Mouse (Mus musculus) spleen, adult 12 weeks (tissue): ENCODE results near the gene Capg.

Source experiments
- DNase-seq: peaks from one replicate; pipeline ENCODE4 v3.0.0; 2022; ENCODE audit warnings: low spot score

The Capg gene

DNA sequence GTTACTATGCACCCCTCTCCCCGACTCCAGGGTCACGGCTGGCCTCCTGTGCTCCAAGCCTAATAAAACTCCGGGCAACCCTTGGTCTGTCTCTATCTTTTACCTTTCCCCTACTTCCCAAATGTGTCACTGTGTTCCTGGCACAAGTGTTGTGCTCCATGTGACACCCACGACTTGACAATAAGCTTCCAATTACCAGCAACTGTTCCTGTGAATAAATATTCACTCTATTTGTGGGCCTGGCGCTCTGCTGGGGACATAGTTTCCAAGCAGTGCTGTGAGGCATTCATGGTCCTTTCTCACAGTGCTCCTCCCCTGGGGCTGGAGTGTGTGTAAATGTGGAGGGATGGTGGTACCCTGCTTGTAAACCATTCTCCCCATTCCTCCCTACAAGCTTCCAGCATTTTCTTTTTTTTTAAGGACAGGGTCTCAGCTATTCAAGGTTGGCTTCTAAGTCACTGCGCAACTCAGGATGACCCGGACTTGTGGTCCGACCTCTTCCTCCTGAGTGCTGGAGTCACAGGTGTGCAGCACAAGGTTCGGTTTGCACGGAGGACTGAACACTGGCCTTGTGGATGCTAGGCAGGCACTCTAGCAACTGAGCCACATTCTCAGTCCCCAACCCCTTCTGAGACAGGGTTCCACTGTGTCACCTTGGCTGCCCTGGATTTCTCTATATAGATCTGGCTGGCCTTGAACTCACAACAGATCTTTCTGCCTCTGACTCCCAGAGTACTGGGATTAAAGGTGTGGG lies 26.6 kb downstream of the Capg start:
- no peak for DNase-seq

DNA sequence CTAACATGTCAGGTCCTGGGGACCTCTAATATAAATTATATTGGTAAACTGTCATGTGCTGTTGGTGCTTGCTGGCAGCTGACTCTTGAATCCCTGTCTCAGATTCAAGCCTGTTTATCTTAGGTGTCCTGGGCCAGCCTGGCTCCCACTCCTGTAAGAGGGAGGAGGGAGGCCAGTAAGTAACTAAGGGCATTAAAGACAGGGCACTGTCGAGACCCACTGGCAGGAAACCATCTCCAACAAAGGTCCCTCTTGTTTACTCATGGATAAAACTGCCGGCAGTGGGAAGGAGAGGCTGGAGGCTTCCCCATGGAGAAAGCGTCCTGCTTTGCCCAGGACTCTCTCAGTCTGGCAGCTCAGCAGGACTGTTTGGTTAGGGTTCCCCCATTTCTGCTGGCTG lies 27.6 kb downstream of the Capg start:
- no peak for DNase-seq

DNA sequence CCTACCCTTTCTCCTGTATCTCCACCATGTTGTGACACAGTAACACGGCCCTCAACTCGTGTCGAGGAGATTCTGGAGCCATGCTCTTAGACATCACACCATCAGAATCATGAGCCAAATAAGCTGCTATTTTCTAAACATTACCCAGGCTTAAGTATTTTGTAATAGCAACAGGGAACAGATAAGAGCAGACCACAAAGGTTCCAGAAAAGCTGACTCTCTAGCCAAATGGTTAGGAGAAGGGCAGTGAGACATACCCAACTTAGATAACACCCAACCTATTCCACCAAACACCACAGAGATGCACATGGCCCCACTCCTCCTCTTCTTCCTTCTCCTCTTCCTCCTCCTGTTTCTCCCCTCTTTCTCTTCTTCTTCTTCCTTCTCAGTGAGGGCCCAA lies 31.9 kb downstream of the Capg start:
- DNase-seq = no peak

DNA sequence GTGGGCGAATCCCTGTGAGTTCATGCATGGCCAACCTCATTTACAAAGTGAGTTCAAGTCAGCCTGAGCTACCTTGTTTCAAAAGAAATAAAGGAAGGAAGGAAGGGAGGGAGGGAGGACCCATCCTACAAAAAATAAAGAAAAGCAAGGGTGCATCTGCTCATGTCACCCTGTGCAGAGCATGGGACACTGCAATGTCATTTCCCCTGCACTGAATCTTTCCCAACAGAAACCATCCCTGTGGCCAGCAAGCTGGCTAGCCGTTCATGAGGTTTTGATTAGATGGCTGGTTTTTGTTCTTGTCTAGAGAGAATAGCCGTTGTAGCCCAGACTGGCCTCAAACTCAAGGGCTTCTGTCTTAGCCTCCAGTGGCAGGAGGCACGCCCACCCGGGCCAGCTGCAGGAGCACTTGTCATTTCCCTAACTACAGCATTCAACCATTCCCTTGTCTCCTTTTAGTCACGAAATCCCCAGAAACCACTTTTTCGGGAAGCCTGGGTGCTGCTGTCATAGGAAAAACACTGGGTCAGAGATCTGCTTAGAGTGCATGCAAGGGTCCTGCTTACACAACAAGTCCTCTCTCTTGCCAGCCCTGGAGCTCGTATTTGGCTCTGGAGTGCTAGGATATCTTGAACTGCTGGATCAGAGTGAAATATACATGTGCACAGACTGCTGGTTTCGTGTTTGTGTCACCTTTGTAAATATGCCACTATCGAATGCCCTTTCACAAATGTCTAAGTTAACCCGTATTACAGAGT lies 37.6 kb downstream of the Capg start:
- no peak for DNase-seq

DNA sequence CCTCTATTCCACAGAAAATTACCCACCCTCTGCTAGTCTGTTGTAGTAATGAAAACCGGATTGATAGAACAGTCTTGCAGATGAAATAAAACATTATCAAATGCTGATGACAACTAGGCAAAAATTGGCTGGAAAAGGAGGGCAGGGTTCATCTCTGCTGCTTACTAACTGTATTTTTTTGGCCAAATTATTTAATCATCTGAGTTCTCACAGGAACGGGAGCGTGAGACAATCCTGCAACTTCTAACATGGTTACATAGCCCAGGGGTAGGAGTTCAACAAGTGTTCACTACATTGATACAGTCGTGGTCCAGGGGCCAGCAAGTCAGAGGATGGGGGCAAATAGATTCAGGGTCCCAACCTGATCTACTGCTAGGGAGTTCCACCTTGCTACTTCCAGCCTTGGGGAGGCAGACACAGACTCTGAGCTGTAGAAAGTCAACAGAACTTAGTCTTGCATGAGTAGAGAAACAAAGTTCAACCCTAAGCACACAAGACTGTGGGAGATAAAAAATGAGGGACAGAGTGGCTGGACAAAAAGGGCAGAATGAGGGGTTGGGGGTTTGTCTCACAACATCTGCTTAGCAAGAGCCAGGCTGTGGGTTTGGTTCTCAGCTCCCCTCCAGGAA lies 39.1 kb downstream of the Capg start:
- no peak for DNase-seq

DNA sequence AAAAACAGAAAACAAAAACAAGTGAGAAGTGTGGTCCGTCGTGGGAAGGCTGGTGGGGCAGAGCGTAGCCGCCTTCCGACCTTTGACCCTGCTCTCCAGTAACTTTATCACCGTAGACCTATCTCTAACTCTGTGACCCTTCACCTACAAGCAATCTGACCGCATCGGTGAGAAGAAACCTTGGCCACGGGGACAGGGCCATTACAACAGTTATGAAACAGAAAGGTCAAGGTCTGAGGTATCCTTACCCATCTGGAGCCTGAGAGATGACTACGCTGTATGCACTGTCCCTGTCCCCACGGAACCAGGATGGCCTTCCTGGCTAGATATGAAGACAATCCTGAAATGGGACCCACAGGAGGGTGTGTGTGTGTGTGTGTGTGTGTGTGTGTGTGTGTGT lies 40.0 kb downstream of the Capg start:
- no peak for DNase-seq

DNA sequence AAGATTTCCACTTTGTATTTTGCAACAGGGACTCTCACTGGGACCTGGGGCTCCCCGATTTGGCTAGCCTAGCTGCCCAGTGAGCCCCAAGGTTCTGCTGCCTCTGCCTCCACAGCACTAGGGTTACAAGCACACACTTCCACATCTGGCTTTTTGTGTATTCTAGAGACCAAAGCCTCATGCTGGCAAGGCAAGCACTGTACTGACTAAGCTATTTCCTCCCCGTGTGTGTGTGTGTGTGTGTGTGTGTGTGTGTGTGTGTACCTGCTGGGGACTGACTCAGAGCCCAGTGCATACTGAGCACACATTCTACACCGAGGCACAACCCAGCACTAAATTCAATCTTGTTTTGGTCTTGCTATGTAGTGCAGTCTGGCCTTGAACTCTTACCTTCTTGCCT lies 42.5 kb downstream of the Capg start:
- DNase-seq = no peak

DNA sequence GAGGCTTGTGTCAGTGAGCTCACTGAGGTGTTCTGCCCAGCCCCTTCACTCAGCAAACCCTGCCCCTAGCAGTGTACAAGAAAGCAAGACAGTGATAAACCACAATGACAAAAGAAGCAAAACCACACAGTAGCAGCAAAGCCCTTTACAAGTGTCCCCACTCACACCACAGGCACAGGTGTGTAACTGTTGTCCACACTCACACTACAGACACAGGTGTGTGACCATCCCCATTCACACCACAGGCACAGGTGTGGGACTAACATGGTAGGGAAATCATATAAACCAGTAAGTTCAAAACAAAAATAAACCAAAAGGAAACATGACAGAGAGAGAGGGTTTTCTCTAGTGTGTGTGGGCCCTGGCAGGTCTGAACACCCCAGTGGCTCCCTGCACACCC lies 44.1 kb downstream of the Capg start:
- no peak for DNase-seq

DNA sequence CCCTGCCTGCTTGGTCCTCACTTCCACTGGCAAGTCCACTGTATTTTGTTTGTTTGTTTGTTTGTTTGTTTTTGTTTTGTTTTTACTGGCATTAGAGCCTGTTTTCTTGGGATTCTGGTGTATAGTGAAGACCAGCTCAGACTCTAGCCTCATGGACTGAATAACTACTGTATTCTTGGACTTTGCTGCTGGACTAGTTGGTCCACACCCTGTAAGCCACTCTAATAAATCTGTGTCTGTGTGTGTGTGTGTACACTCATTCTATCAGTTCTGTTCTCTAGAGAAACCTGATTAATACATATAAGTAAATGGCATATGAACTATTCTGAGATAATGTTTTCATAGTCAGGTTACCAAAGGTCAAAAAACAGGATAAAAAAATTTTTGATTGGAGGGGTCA lies 45.9 kb downstream of the Capg start:
- DNase-seq = no peak

DNA sequence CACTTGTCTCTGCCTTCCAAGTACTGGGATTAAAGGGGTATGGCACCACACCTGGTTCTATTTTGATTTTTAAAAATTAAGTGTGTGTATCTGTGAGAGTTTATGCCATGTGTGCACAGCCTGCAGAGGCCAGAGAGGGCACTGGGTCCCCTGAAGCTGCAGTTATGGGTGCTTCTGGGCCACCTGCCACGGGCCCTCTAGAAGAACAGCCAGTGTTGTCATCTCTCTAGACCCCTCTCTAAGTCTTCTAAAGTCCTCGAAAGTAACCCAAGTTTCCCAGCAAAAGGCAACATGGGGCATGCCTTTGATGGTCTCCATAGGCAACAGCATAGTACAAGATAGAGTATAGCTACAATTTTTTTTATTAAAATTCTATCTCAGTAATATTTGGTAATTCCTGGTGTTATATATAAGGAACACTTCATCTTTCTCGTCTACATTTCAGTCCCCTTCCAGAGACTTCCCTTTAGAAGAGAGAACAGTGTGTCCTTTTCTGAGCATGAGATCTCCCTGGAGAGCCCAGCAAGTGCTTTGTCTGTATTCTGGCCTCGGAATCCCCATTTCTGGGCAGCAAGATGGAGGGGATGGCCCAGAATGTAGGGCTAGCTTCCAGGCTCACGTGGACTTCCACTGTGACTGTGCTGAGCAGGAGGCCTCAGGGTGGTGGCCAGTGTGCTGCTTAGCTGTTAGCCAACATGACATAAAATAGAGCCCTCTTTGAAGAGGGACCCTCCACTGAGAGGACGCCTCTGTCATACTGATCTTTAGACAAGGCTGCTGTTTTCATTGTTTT lies 49.0 kb downstream of the Capg start:
- DNase-seq = no peak

DNA sequence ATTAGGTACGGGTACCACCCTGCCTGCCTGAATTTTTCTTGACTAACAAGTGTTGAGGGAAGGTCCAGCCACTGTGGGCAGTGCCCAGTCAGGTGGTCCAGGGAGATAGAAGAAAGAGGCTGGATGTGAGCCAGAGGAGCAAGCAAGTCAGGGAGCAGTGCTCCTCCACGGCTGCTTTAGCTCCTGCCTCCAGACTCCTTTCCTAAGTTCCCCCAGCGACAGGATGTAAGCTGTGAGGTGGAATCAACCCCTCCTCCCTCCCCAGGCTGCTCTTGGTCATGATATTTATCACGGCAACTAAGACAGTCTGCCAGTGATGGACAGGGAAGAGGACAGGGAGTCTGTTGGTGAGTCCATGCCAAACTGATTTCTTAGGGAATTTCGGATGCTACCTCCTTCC lies 49.7 kb downstream of the Capg start:
- DNase-seq = no peak

DNA sequence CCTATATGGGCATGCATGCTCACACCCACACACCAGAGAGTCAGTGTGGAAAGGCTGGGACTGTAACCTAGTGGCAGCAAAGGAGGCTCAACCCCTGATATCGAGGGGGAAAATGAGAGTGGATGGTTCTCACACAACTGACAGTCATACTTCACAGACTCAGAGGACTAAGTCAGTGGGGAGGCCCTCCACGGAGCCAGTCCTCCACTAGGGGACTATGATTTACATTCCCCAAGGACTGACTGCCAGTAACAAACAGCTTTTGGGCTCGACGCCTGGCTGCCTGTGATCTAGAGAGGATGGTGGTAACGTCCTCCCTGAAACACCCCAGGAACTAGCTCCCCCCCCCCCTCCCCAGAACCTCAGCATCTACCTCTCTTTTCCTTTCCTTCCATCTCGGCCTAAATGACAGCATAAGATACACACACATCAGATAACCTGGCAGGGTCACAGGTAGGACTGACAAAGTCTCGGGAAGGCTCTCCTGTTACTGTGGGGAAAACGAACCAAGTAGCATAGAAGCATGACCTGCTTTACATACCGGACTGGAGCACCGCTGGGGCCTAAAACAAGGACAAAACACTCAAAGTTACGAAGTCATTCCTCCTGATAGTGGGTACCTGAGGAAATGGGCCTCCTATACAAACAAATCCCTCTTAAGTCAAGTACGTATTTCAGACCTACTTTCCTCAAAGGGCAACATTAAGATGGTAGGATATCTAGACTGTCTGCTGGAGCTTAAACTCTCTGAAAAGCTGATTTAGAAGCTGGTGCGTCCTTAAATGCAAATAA lies 53.1 kb downstream of the Capg start:
- no peak for DNase-seq

DNA sequence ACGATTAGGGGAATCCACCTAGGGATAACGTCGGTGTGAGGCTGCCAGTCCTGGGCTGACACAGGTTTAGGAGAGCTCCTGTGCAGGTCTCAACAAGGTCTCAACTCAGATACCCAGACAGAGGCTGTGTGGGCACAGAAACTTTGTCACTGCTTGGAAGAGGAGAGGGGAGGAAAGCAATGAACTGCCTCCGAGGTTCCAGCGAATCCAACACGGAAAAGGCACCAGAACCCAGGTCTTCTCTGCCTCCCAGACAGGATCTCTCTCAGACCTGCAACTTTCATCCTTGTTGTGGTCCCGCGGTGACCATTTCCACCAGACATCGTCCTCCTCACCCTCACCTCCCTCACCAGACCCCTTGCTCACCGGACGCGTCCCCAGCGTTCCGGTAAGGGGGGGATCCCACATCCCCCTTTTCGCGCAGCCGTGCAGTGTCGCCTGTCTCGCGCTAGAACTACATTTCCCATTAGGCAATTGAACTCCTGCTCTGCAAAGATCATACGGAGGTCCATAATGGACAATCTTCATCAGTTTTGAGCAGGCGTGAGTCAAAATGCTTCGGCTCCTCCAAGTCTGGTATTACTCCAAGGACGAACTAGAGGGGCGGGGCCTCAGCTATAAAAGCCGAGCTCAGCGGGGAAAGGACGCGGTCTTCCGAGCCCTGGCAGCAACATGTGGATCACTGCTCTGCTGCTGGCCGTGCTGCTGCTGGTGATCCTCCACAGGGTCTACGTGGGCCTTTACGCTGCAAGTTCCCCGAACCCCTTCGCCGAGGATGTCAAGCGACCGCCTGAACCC lies 54.0 kb downstream of the Capg start, which contains the start of the genes Elmod3 and Retsat:
Gene Elmod3, minus strand, starts transcription at position 458 of the 798 bp plus-strand sequence.
Gene Retsat, plus strand, starts transcription at position 520 of the 798 bp plus-strand sequence.
- DNase-seq = peak; percentile 65

DNA sequence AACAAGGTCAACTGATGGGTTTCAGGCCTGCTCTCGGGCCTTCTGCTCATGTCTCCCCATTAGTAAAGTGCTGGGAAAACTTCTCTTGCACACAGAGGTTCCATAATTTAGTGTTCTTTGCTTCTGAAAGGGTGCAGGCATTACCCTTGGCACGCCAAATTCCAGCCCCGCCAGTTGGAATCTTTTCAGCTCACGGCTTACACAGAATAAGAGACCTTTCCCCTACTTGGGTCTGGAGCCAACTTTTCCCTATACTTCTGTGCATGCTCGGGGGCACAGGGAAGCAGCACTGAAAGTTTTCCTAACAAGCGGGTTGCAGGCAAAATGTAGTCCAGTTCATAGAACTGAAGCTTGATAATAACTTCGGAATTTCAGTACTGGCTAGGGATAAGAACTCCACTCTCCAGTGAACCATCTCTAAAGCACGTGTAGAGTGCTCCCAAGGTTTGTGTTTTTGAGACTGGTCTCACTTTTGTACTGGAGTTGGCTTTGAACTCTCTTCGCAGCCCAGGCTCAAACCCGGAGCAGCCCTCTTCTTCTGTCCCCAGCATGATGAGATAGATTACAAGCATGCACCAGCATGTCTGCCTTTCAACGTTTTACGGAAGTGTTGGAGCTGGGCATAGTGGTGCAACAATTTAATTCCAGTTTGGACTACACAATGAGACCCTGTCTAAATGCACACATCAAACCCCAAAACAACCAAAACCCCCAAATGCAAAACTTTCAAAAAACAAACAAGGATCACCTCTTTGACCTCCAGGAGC lies 54.8 kb downstream of the Capg start:
- no peak for DNase-seq

DNA sequence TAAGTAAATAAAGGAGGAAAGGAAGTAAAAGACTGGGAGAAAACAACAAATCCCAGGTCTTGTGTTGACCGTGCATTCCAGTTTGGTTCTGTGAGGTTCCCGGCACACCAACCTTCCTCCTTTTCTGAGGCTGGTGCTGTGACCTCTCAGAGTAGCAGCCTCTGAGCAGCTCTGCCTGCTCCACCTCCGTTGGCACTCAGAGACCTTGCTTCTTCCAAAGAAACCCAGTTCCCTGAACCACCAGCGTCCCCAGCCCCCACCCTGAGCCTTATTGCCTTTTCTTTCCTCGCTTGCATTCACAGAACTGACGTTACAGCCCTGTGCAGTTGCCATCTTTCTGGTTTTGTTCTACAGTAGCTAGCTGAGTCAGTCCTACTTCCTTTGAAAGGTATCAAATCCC lies 56.0 kb downstream of the Capg start:
- DNase-seq = no peak

DNA sequence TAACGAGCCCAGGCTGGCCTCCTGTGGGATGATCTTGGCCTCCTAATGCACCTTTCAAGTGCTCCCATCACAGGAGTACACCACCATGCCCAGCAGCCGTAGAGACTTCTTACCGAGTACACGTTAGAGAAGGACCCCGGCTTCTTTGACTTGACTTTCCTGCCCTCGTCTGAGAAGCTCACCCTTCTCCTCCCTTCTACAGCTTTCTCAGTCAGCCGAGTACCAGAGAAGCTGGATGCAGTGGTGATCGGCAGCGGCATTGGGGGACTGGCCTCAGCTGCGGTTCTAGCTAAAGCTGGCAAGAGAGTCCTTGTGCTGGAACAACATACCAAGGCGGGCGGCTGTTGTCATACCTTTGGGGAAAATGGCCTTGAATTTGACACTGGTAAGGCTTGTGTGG lies 56.6 kb downstream of the Capg start:
- DNase-seq = no peak

DNA sequence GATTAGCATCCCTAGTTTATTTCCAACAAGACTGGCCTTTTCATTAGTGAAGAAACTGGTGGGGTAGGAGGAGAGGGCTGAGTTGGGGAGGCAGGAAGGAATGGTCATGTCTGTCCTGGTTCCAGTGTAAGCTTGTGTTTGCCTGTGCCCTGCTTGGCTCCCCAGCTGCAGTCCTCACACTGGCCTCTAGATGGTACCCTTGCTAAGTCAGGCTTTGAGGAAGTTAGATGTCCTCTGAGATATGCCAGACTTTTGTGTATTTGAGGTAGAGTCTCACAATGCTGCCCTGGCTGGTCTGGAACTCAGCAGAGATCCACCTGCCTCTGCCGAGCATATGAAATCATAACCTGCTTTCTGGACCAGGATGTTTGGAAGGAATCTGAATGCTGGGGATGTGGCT lies 57.5 kb downstream of the Capg start:
- peak; percentile 64 for DNase-seq

DNA sequence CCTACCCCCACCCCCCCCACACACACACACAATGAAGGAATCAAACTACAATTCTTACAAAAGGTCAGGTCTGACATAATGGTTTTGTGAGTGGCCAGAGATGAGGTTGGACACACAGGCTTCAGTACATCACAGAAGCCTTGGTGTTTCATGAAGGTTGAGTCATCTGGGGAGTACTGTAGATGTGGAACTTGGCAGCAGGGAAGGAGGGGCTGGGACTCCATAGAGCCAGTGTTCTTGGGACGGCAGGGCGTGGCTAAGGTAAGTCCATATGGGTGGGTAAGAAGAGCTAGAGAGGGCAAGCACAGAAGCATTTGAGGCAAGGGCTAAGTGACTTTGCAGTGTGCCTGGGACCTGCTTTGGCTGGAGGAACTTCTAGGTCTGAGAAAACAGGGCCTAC lies 59.9 kb downstream of the Capg start:
- no peak for DNase-seq

DNA sequence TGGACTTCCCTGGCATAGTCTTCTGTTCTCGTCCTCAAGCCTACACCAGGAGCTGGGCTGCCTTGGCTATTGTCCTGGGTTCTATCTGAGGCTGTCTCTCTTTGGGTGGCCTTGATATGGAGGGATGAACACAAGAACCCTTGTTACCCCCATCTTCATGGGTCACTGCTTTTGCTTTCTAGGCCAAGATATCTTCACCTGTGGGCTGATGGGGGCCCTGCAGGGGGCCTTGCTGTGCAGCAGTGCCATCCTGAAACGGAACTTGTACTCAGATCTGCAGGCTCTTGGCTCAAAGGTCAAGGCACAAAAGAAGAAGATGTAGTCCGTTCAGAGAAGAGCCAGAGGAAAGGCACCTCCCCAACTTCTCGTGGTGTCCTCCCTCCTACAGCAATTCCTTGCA lies 62.9 kb downstream of the Capg start:
- DNase-seq = no peak

DNA sequence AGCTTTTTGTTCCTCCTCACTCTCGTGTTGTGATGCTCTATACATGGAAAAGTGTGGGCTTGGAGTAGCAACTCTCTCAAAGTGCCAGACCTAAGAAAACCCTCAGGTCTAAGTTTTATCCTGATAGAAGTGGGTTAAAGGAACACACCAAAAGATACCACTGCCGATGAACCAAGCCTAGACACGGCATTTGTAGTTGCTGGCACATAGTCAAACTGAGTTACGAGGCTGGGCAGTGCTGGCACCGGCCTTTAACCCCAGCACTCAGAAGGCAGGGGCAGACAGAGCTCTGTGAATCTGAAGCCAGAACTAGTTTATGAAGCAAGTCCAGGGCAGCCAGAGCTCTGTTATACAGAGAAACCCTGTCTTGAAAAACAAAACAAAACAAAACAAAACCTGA lies 63.5 kb downstream of the Capg start:
- DNase-seq = no peak
